Mouse (Mus musculus) lung, adult 18-20 months (tissue): ENCODE measurements around the gene Cops7a.
A peak's percentile ranks its signal among the peaks of the same experiment; 100 is the strongest.

Experiments
- DNase-seq, 2 experiments: peaks; one replicate each; pipeline ENCODE4 v3.0.0; 2022; ENCODE audit warnings: mixed read lengths in 2 of 2

The Cops7a gene

GRCm38 (mm10) chr6:124917518-124918330, 47.6 kb downstream of the Cops7a start:
- peak; percentile 95 to 97 for DNase-seq

- peak; percentile 88 to 92 for DNase-seq
Observed at GRCm38 (mm10) chr6:124916695-124917517, 48.4 kb downstream of the Cops7a start.

- no peak for DNase-seq
Observed at GRCm38 (mm10) chr6:124915942-124916694, 49.2 kb downstream of the Cops7a start.

GRCm38 (mm10) chr6:124915160-124915941, 50.0 kb downstream of the Cops7a start:
- DNase-seq: peak; percentile 68 to 77

GRCm38 (mm10) chr6:124914511-124914910, 50.8 kb downstream of the Cops7a start:
- DNase-seq: no peak

GRCm38 (mm10) chr6:124913721-124914285, 51.5 kb downstream of the Cops7a start:
- DNase-seq: no peak

GRCm38 (mm10) chr6:124913214-124913613, 52.1 kb downstream of the Cops7a start:
- no peak for DNase-seq

GRCm38 (mm10) chr6:124911533-124912218, 53.7 kb downstream of the Cops7a start, which contains the start of gene Lag3:
Gene Lag3, minus strand, starts transcription at chr6:124911705.
- no peak for DNase-seq

GRCm38 (mm10) chr6:124910032-124910431, 55.3 kb downstream of the Cops7a start:
- DNase-seq: no peak
